Mouse (Mus musculus): Measurements from ENCODE around the gene Haao. TPM values are rescaled to one million over a fixed set of nuclear protein-coding genes. Genes with fewer than 3 reads are reported as not detected.

The Haao gene
- polyA plus RNA-seq, 1 experiment from 2014 or later, result 0.56 TPM

DNA sequence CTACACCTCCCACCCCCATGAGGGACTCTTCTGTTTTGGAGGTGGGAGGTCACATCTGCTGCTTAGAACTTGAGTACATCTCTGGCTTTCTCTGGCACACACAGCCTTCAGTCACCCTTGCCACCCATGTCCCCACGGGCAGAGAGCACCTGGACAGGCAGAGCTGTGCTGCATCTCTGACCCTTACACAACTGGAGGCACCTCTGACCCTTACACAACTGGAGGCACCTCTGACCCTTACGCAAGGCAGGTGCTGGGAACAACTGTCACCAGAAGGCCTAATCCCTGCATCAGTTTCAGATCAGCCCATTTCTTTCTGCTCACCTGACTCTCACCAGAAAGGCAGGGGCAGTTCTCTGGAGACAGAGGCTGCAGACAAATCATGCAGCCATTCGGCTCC, 11.7 kb downstream of the Haao start:
- WGBS (ENCODE audit: missing documents), result 92% methylated on average over 3 of the region's 3 CpGs
- Histone ChIP-seq H3K4me3 (ENCODE audit: inconsistent target) (no peak overlapping the region), H3K36me3 (ENCODE audit: inconsistent target) (no peaks in the 10 kb centered on the region), H3K79me2 (ENCODE audit: inconsistent target) (no peaks in the 10 kb centered on the region), H3K27ac (no peak overlapping the region)

DNA sequence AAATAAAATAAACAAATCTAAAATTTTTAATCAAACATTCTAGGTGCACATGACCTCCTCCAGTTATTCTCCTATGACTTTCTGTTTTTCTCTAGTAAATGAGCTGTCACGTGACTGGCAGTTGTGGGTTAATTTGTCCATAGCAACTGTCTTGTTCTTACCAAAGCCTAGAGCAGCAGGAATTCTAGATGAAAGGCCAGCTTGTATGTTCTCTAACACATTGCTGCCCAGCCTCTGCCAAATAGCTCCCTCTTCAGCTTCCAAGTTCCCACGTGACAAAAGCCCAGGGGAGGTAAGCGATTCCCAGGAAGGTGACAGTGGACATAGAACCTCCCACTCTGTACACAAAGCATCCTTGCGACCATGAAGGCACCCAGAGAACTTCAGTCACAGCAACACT, 13.6 kb downstream of the Haao start:
- Histone ChIP-seq H3K4me3 (ENCODE audit: inconsistent target) (no peak overlapping the region), H3K36me3 (ENCODE audit: inconsistent target) (no peaks in the 10 kb centered on the region), H3K27ac (no peak overlapping the region), H3K79me2 (ENCODE audit: inconsistent target) (no peaks in the 10 kb centered on the region)
- WGBS (ENCODE audit: missing documents), result 80% methylated on average over 4 of the region's 4 CpGs

DNA sequence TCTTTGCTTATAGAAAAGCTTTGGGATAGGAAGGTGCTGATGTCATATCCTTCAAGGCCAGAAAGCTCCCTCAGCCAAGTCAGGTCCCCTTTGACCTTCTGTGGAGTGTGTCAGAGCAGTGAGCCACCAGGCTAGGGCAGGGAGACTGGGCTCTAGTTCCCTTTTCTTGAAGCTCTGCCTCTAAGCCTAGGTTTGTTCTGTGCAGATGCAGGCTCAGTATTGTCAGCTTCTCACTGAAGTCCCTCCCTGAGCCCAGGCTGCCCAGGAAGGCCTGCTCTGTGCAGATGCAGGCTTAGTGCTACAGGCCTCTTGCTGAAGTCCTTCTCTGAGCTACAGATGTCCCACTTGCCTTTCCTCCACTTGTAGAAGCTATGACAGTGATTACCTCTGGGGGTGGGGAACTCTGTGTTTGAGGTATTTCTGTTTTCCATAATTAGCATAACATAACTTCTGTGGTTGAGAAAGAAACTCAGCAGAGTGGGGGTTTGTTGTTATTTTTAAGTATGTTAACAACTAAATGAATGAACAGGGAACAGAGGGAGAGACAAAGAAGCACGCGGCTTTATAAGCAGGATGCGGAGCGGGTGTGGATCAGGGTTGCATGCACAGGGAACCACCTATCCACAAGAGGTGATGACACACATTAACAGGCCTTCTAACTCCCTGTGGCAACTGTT, 17.0 kb downstream of the Haao start:
- H3K27ac ChIP-seq, result peak overlapping the region; percentile 64
- H3K79me2 ChIP-seq (ENCODE audit: inconsistent target), result no peaks in the 10 kb centered on the region

DNA sequence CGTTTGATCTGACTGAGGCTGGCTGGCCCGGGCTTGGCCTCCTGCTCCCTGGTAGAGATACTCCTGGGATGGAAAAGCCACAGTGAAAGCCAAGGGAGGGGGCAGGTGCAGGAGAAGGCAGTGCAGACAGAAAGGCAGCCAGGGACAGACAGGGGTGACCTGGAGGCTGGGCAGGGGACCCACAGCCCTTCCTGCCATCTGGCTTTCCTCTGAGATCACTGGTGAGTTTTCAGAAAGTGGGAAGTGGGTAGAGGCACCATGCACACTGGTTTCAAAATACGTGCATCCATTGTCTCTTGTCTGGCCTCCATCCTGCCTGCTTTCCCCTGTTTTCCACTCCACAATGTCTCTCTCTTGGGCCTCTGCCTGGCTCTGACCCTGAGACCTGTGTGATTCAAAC, 18.4 kb downstream of the Haao start:
- Histone ChIP-seq H3K27ac (peak overlapping the region; percentile 64), H3K36me3 (ENCODE audit: inconsistent target) (no peaks in the 10 kb centered on the region), H3K79me2 (ENCODE audit: inconsistent target) (no peaks in the 10 kb centered on the region), H3K4me3 (ENCODE audit: inconsistent target) (no peak overlapping the region)
- WGBS (ENCODE audit: missing documents), result 45% methylated on average over 3 of the region's 3 CpGs

More for the DNA sequence above, 17.0 kb downstream of the Haao start:
- Histone ChIP-seq H3K36me3 (ENCODE audit: inconsistent target) (no peaks in the 10 kb centered on the region), H3K4me3 (ENCODE audit: inconsistent target) (no peak overlapping the region)
- WGBS (ENCODE audit: missing documents), result 51% methylated on average over 4 of the region's 4 CpGs

DNA sequence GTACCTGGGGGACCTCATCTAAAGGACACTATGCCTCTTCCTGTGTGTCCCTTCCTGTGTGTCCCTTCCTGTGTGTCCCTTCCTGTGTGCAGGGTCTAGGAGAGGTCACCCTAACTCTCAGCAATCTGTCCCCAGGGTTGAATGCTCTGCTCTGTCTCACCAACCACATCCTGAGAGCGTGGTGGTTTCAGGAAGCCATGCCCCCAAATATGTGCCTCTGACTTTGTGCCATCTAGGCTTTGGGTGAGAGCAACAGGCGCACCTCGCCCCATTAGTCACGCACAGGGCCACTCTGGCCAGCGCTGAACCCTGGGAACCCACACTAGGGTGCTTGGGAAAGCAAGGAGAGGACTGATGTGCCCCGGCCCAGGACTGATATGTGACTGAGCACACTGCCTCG, 23.9 kb downstream of the Haao start:
- no peaks in the 10 kb centered on the region for H3K36me3 ChIP-seq (ENCODE audit: inconsistent target)
- 45% methylated on average over 7 of the region's 7 CpGs for WGBS (ENCODE audit: missing documents)
- no peak overlapping the region for H3K27ac ChIP-seq
- H3K79me2 ChIP-seq (ENCODE audit: inconsistent target), result no peaks in the 10 kb centered on the region
- no peak overlapping the region for H3K4me3 ChIP-seq (ENCODE audit: inconsistent target)

DNA sequence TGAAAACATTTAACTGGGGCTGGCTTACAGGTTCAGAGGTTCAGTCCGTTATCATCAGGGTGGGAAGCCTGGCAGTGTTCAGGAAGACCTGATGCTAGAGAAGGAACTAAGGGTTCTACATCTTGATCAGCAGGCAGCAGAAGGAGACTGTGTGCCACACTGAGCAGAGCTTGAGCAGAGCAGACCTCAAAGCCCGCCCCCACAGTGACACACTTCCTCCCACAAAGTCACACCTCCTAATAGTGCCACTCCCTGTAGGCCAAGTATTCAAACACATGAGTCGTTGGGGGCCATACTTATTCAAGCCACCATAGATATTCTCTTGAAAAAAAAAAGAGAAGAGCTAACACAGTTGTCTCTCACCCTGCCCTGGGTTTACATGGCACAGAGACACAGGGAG, 25.9 kb downstream of the Haao start:
- 89% methylated on average over 3 of the region's 3 CpGs for WGBS (ENCODE audit: missing documents)

DNA sequence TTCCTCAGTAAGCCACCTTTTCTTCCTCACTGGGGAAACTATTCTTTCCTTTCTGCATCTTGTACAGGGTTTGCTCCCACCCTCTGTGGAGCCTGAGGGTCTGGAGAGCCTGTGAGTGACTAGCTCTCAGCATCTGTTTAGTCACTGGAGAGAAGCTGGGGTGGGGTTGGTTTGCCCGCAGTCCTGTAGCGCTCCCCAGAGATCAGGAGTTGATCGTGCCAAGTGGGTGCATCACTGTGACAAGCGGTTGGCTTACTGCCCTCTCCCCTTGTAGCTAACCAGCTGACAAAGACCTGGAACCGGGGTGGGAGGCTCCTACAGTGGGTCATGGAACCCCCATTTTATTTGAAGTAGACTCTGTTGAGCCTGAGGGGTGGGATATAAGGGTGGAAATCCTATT, 27.1 kb downstream of the Haao start:
- WGBS (ENCODE audit: missing documents), result 87% methylated on average over 5 of the region's 5 CpGs
- Histone ChIP-seq H3K27ac (no peak overlapping the region), H3K36me3 (ENCODE audit: inconsistent target) (no peaks in the 10 kb centered on the region), H3K4me3 (ENCODE audit: inconsistent target) (no peak overlapping the region), H3K79me2 (ENCODE audit: inconsistent target) (no peaks in the 10 kb centered on the region)

More for the DNA sequence above, 25.9 kb downstream of the Haao start:
- H3K4me3 ChIP-seq (ENCODE audit: inconsistent target), result no peak overlapping the region
- H3K27ac ChIP-seq, result no peak overlapping the region
- H3K79me2 ChIP-seq (ENCODE audit: inconsistent target), result no peaks in the 10 kb centered on the region
- H3K36me3 ChIP-seq (ENCODE audit: inconsistent target), result no peaks in the 10 kb centered on the region

DNA sequence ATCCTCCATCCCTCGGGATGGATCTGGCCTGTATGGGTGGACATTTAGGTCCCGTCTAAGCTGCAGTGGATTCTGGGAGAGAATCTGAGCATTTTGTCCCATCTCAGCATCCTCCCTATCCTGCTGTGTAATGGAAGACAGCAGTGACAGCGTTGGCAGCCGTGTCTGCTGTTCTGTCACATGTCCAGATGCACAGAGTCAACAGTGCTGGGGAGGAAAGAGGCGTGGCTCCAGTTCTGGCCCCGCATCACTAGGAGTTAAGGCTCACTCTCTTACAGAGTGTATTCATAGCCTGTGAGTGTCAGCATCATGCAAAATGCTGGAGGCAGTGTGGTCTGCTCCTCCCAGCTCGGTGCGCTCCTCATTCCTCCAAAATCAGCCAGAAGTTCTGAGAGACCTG, 28.3 kb downstream of the Haao start:
- 83% methylated on average over 8 of the region's 8 CpGs for WGBS (ENCODE audit: missing documents)
- Histone ChIP-seq H3K36me3 (ENCODE audit: inconsistent target) (no peaks in the 10 kb centered on the region), H3K79me2 (ENCODE audit: inconsistent target) (no peaks in the 10 kb centered on the region), H3K27ac (no peak overlapping the region), H3K4me3 (ENCODE audit: inconsistent target) (no peak overlapping the region)

DNA sequence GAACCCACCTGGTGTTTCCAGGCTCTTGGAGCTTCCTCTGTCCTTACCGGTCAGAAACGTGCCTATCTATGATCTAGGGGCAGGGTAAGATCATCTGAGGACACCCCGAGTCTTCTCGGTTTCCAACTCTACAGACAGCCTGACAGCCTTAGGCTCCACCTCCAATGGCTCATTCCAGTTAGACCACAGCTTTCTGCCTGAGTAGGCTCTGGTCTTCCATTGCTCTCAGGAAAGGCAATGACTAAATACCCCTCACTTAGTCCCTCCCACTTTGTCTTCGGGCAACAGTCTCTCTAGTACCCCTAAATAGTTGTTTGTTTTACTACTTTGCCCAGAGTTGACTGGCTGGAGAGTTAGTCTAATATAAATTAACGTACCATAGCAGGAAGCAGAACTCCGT, 30.8 kb downstream of the Haao start:
- H3K36me3 ChIP-seq (ENCODE audit: inconsistent target), result no peaks in the 10 kb centered on the region
- WGBS (ENCODE audit: missing documents), result 43% methylated on average over 7 of the region's 7 CpGs
- no peaks in the 10 kb centered on the region for H3K79me2 ChIP-seq (ENCODE audit: inconsistent target)
- no peak overlapping the region for H3K4me3 ChIP-seq (ENCODE audit: inconsistent target)
- no peak overlapping the region for H3K27ac ChIP-seq

DNA sequence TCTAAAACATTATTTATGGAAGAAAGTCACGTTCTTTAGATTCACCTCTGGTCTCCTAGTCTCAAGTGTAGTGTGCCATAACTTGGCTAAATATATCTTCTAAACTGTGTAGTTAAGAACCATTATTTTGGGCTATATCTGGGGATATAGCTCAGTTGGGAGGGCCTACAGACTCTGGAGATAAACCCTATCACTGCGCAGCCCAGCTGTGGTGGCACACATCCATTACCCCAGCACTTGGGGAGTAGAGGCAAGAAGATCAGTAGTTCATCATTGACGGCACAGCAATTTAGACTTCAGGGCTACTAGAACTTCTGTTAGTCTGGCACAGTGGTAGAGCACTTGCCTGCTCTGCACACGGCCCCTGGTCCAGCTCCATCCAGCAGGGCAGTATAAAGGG, 34.7 kb downstream of the Haao start:
- Histone ChIP-seq H3K4me3 (ENCODE audit: inconsistent target) (no peak overlapping the region), H3K79me2 (ENCODE audit: inconsistent target) (no peaks in the 10 kb centered on the region), H3K27ac (no peak overlapping the region), H3K36me3 (ENCODE audit: inconsistent target) (peaks cover 10% of the 10 kb centered on the region; the same call in 1 of the 2 replicates)
- WGBS (ENCODE audit: missing documents), result 96% methylated on average over 4 of the region's 4 CpGs

DNA sequence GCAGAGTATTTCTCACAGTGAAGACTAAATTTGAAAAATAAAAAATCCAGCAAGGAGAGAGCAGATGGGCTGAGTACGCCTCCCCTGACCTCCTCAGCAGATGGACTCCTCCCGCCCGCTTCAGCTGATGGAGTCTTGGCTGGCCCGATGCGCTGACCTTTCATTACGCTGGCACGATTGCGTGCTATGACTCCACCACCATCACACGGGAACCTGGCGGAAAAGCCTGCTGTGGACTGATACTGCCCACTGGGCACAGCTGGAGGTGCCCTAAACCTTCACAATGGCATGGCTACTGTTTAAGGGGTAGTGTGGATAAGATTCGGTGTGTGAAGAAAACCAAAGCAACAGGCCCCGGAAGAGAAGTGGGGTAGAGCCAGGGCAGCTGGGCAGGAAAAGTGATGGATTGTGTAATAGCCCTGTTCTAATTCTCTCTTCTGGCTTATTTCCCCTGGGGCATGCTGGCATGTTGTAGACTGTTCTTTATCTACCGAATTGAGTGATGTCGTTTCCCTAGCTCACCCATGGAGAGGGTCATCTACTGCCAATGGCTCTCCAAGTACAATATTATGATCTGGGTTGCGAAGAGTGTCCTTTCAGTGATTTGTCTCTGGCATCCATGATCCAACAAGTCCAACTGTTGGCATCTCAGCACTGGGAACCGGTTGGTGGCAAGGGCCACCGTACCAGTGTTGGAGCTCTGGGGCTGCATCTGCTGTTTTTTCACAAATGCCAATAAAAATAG, 35.4 kb downstream of the Haao start:
- no peaks in the 10 kb centered on the region for H3K79me2 ChIP-seq (ENCODE audit: inconsistent target)
- peaks cover 10% of the 10 kb centered on the region; the same call in 1 of the 2 replicates for H3K36me3 ChIP-seq (ENCODE audit: inconsistent target)
- no peak overlapping the region for H3K27ac ChIP-seq
- WGBS (ENCODE audit: missing documents), result 65% methylated on average over 17 of the region's 17 CpGs
- H3K4me3 ChIP-seq (ENCODE audit: inconsistent target), result no peak overlapping the region

DNA sequence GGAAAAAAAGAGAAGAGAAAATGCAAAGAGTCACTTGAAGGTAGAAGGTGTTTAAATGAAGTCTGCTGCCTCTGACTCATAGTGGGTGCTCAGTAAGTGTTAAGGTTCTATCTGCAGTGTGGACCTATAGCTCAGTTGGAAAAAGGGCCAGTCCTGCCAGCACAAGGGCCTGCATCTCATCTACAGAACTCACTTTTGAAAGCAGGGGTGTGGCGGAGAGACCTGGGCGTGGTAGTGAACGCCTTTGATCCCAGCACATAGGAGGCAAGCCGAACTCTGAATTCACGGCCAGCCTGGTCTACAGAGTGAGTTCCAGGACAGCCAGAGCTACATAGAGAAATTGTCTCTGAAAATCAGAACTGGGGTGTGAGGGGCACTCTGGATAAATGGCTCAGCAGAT, 37.5 kb downstream of the Haao start:
- WGBS (ENCODE audit: missing documents), result 97% methylated on average over 5 of the region's 5 CpGs
- Histone ChIP-seq H3K27ac (no peak overlapping the region), H3K79me2 (ENCODE audit: inconsistent target) (no peaks in the 10 kb centered on the region), H3K36me3 (ENCODE audit: inconsistent target) (peaks cover 27% of the 10 kb centered on the region; the same call in 1 of the 2 replicates), H3K4me3 (ENCODE audit: inconsistent target) (no peak overlapping the region)

DNA sequence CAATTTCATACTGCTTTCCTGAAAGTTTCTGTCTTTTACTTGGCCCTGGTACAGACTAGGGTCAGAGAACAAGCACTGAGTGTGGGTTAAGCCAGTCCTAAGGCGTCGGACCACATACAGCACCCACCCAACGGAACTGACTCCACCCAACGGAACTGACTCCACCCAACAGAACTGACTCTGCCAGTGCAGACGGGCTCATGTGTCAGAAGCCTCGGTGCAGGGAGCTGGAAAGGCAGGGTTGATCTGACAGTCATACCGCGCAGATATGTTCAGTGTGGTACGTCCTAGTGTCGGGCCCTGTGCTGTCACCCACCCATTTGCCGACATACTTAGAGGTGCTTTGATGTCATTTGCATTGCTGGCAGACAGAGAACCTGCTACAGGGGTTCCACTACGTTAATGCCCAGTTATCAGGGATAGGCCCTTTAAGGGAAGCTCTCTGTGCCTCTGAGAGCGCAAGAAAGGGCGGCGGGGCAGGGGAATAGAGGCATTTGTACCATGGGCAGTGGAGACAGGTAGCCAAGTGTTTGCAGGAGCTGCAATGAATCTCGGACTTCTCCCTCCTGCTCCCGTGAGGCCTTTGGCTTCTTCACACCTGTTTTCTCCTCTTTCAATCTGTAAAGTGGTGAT, 38.5 kb downstream of the Haao start:
- H3K4me3 ChIP-seq (ENCODE audit: inconsistent target), result no peak overlapping the region
- H3K27ac ChIP-seq, result no peak overlapping the region
- H3K36me3 ChIP-seq (ENCODE audit: inconsistent target), result peaks cover 37% of the 10 kb centered on the region
- WGBS (ENCODE audit: missing documents), result 88% methylated on average over 17 of the region's 17 CpGs
- H3K79me2 ChIP-seq (ENCODE audit: inconsistent target), result no peaks in the 10 kb centered on the region

DNA sequence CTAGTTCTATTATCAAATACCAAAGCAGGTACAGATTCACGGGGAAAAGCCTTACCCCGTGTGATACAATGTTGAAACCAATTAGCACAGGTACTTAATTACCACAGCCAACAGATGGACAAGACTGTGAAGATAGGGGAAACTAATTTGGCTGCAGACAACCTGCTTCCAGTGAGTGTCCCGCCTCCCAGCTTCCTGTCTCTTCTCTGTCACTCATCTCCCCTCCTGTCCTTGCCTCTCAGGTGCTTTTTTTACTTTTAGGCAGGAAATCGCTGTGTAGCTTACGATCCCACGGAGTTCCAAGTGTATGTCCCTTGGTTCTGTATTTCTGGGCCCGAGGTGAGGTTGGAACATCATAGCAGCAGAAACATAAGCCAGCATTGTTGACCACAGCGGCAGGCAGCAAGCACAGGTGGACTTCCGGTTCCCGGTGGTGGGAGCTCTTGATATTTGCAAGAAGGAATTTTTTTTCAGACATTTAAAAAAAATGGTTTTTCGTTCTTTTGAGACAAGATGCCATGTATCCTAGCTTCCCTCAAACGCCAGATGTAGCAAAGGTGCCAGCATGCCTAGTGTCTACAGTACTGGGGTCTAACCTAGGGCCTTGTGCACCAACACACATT, 39.2 kb downstream of the Haao start:
- Histone ChIP-seq H3K79me2 (ENCODE audit: inconsistent target) (no peaks in the 10 kb centered on the region), H3K36me3 (ENCODE audit: inconsistent target) (peaks cover 44% of the 10 kb centered on the region), H3K27ac (no peak overlapping the region), H3K4me3 (ENCODE audit: inconsistent target) (no peak overlapping the region)
- WGBS (ENCODE audit: missing documents), result 92% methylated on average over 12 of the region's 12 CpGs

All from macrophage (primary cell).